Mouse (Mus musculus): ENCODE results near the gene Lrrk1.

Lrrk1 gene

GRCm38 (mm10) chr7:66384213-66384612 lies 3.9 kb downstream of the Lrrk1 start:
- DNase-seq, result peak; percentile 62 to 63

GRCm38 (mm10) chr7:66376560-66376959 lies 11.6 kb downstream of the Lrrk1 start:
- no peak for DNase-seq

DNA sequence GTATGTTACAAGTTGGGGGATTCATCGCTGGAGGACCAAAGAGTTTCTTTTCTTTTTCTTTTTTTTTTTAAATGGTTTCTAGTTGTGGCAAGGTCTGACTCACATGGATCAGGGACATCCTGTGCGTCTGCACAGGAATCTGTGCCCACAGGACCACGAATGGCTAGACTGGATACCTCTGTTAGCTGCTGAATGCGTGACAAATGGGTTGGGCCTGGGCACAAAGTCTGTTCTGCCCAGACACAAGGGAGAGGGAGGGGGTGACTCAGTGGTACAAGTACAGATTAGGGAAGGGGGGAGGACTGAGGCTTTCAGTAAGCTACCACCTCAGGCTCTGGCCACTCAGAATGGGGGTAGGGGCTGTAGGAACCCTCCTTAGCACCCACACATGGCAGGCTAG lies 12.4 kb downstream of the Lrrk1 start:
- DNase-seq, result no peak

- no peak for DNase-seq
Measured at GRCm38 (mm10) chr7:66373391-66373790, 14.8 kb downstream of the Lrrk1 start.

- no peak for DNase-seq
Measured at GRCm38 (mm10) chr7:66370970-66371369, 17.2 kb downstream of the Lrrk1 start.

DNA sequence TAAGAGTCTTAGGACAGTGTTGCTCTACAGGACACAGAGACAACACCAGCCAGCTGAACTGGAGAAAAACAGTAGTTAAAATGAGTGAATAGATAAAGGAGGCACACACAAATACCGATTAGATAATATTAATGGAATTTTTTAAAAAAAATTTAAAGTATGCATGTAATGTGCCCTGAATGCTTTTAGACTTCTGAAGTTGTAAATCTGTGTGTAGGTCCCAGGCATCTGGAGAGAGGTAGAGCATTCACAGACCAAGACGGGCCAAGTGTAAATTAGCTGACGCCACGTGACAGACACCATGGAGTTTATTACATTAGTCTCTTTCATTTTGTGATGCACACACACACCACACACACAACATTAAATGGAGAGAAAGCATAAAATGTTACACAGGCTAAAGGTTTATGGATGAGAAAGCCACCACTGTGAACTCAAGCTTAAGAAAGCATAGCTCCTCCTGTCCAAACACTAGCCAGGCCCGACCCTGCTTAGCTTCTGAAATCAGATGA lies 18.2 kb downstream of the Lrrk1 start:
- no peak for DNase-seq

DNA sequence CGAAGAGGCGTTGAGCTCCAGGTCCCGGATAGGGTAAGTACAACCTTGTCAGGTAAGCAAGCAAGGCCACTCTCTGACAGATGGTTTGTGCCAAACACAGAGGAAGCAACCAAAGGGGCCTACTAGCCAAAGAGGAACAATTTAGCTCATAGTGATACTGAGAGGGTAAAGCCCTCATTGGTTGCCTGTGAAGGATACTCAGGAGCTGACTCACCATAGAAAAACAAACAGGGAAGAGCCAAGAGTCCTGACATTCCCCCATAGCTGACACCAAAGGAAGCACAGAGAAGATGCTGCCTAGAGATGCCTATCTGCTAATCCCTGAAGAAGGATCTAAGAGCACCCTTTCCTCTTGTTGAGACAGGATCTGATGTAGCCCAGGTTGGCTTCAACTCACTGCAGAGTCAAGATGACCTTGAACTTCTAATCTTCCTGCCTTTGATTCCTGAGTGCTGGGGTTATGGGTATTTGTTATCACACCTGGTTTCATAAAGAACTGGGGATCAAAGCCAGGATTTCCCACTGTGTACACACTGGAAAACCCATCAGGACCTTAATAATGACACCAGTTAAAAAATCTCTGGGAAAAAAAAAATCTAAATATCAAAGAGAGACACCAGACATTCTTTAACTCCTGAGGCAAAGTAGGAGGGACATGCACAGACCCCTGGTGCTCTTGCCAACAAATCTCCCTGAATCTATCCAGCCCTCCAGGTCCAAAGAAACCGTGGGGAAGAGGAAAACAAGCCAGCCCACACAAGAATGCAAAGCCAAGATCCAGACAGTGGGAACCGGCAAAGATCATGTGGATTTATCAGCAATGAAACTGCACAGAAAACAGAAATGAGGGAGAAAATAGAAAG lies 18.8 kb downstream of the Lrrk1 start:
- DNase-seq, result no peak

- DNase-seq, result no peak
Measured at GRCm38 (mm10) chr7:66365904-66366303, 22.2 kb downstream of the Lrrk1 start, which contains the start of gene Gm10974. Gene Gm10974, plus strand, starts transcription at chr7:66365905.

GRCm38 (mm10) chr7:66365411-66365810 lies 22.7 kb downstream of the Lrrk1 start:
- no peak for DNase-seq

GRCm38 (mm10) chr7:66364491-66364890 lies 23.7 kb downstream of the Lrrk1 start:
- DNase-seq, result no peak

- DNase-seq, result no peak
Measured at GRCm38 (mm10) chr7:66359044-66359443, 29.1 kb downstream of the Lrrk1 start.

DNA sequence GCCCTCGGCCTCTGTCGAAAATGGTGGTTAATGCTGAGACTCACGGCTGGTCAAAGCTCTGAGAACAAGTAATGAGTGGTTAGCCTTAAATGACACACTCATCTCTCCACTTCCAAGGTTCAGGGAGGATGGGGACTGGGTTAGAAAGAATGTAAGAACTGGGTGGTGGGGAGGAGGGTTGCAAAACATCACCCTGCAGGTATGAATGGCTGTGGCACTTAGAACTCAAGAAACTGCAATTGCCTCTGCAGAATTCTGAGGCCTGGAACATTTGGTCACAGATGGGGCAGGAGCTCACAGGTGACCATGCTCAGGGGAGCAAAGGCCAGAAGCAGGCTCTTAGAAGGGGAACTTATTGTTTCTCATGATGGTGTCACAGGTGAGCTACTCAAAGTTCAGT lies 29.7 kb downstream of the Lrrk1 start:
- DNase-seq, result no peak

DNA sequence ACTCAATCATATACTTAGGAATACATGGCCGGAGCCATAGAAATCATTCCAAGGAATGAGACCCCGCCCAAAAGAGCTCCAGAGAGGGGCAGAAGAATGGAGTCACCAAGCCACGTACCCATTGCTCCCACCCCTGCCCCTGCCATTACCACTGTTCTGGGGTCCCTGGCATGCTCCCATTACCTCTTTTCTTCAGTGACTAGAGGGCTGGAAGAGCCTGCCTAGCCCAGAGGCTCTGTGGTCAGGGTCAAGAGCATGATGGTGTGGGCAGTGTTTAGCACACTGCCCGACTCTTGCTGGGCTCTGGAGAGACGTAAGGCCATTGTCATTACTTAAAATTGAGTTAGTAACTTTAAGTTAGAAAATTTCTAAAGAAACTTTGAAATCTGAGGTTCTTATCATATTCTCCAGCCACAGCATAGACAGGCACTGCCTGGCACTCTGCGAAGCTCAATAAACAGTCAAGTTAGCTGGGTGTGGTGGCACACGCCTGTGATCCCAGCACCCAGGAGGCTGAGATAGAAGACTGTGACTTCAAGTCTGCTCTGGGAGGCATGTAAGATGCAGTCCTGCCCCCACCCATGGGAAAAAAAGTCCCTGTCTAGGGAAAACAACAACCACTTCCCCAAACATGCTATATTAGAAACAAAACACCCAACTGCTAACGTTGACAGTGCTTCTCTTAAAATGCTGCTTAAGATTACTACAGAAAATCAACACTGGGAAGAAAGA lies 32.2 kb downstream of the Lrrk1 start:
- DNase-seq, result no peak

DNA sequence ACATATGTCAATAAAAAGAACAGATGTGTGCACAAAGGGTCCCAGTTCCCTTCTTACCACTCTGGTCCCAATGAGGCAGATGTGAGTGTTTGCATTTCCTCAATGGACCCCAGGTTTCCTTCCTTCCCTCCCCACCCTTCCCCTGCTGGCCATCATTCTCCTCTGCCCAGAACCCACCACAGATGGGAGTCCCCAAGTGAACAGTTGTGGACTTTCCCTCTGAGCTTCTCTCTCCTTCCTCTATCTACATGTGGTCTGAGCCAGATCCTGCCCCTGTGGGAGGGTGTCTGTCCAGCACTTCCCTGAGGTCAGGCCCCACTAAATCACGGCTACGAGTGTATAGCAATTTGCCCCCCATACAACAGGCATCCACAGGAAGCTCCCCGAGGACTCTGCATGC lies 33.2 kb downstream of the Lrrk1 start:
- DNase-seq, result no peak

DNA sequence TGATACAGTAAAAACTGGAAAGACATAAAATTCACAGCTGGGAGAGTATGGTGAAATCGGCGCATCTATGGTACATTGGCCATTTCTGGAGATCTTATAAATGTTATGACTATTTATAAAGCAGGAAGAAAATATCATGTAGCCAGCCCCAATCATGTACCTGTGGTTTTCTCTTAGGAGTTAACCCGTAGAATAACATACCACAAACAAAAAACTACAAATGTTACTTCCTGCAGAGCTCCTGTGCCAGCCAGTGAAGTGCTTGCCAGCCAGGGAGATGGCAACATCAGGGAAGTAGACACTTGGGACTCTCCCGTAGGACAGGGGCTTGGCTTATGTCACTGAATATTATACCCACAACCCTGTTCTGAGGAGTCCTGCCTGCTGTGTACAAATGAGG lies 37.1 kb downstream of the Lrrk1 start:
- DNase-seq, result no peak

GRCm38 (mm10) chr7:66349670-66350069 lies 38.5 kb downstream of the Lrrk1 start:
- no peak for DNase-seq

DNA sequence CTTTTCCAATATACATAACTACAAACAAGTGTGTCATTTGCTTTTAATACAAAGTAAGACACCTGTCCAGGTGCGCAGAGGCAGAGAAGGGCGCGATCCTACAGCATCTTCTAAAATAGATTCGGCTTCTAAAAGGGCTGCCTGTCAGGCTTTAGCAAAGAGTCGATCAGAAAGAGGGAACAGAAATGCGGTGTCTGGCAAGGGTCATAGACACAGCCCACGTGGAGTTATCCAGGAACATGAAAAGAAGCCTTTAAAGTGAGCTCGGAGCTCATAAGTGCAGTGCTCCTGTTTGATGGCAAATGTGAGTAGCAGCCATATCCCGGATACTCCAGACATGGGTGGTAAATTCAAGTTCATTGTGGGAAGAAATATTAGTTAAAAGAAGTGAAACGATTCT lies 39.6 kb downstream of the Lrrk1 start:
- DNase-seq, result no peak

DNA sequence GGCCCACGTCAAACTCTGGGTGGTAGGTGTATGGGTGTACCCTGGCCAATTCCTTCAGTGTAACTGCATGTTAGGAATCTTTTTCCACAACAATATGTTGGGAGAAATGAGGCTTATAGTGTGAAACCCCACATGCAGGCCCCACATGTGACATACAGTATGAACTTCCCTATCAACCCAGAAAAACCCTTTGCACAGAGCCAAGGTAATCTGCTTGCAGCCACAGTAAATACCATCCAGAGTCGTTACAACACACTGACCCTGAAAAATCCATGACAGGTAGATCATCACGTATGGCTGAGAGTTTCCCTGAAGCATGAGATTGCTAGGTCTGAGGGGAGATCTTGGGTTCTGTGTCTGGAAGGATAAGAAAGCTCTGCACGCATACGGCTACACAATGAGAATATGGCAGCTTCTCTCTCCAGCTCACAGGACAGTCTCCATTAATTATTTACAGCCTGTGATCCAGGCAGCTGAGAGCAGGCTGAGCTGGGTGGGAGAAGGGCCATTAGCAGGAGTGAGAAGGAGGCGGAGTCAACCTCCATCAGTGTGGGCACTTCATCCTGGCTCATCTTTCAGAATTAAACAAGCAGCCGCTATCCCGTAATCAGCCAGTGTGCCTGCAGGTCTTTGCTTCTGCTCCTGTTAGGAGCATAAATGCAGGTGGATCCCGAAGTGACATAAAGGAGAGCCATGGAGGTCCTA lies 41.0 kb downstream of the Lrrk1 start:
- DNase-seq, result no peak

GRCm38 (mm10) chr7:66343307-66343706 lies 44.8 kb downstream of the Lrrk1 start:
- DNase-seq, result no peak

GRCm38 (mm10) chr7:66342831-66343230 lies 45.3 kb downstream of the Lrrk1 start:
- DNase-seq, result no peak

DNA sequence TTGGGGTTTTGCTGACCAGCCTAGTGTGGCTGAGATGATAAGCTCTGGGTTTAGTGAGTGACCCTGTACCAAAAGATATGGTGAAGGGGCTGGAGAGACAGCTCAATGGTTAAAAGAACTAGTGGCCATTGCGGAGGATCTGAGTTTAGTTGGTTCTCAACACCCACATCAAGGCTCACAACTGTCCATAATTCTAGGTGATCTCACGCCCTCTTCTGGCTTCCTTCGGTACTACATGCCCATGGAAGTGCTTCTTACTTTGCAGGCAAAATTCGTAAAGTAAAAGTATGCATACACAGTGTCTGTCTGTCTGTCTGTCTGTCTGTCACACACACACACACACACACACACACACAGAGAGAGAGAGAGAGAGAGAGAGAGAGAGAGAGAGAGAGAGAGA lies 45.8 kb downstream of the Lrrk1 start:
- DNase-seq, result peak; percentile 65 to 66

GRCm38 (mm10) chr7:66340044-66340443 lies 48.1 kb downstream of the Lrrk1 start:
- no peak for DNase-seq

DNA sequence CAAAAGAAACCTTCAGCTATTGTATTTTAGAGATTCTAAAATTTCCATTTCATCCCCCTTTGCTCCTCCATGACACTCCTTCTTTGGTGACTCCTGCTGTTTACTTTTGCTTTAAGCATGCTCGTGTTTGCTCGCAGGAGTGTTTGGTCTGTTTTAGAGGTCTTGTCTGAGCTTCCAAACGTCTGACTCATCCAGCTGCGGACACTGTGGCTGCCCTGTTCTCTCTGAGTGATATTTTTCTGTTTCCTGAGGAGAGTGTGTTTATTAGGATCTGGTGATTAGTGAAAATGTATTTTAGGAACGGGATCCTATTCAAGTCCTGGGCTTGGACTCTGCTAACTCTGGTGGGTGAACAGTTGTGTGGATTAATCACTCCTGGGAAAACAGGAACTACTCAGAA lies 48.5 kb downstream of the Lrrk1 start:
- DNase-seq, result no peak
